Mouse (Mus musculus): ENCODE results near the gene P2ry12.

P2ry12 gene

DNA sequence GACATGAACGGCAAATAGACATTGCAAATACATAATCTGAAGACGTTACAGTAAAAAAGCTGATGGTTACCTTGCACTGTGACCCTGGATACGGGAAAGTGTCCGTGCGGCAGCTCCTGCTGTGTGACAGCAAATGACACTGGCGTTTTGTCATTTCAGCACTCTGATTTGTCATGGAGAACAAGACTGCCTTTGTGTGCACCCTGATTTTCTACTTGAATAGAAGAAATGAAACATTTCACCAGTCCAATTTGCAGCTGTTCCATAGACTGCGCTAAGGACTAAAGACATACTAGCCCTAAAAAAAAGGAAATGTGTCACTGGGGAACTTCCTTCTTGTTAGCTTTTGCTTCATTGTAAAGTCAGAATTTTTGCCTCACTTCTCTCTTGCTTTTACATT is at the start of gene P2ry12:
TSS of gene P2ry12 (minus strand) at position 168 of the 400 bp plus-strand sequence.
- no peak for DNase-seq (ENCODE audit: low read depth, low spot score)

- no peak for DNase-seq (ENCODE audit: low read depth, low spot score)
Observed at GRCm38 (mm10) chr3:59305518-59305917, 42.8 kb upstream of the P2ry12 start.

GRCm38 (mm10) chr3:59304944-59305343 is 42.3 kb upstream of the P2ry12 start:
- no peak for DNase-seq (ENCODE audit: low read depth, low spot score)

GRCm38 (mm10) chr3:59297653-59298052 is 35.0 kb upstream of the P2ry12 start:
- no peak for DNase-seq (ENCODE audit: low read depth, low spot score)

GRCm38 (mm10) chr3:59296563-59297130 is 34.0 kb upstream of the P2ry12 start:
- DNase-seq (ENCODE audit: low read depth, low spot score) = no peak

GRCm38 (mm10) chr3:59295699-59296562 is 33.3 kb upstream of the P2ry12 start:
- no peak for DNase-seq (ENCODE audit: low read depth, low spot score)

DNA sequence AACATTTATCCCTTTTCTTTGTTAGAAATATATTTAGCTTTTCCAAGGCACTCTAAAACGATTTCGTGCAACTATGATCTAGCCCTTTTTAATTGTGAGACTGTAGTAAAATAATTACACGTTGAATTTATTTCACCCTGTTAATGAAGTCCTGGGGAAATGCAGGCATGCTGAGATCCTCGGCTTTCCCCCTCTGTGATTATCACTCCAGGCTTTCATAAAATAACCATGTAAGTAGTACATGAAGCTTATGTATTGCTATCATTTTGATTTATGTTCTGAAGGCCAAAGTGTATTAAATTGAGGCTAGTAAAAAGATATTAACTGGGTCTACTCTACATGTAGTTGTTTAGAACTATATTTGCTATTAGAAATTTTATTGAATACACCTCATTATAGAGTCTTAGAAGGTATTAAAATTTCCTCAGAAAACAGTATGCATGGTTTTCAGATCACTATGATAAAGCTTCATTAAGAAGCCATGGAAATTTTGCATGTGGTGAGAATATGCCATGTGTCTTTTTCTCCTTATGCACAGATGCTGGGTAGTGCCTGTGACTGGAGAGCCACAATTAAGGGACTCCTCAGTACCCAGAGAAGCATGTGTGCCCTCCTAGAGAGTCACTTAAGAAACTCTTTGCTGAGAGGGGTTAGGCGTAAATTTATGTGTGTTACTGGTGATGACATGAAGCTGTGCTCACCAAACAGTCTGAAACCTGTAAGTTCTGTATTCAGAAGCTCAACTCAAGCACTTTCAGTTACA is 30.9 kb upstream of the P2ry12 start:
- no peak for DNase-seq (ENCODE audit: low read depth, low spot score)

GRCm38 (mm10) chr3:59290551-59290950 is 27.9 kb upstream of the P2ry12 start:
- no peak for DNase-seq (ENCODE audit: low read depth, low spot score)

DNA sequence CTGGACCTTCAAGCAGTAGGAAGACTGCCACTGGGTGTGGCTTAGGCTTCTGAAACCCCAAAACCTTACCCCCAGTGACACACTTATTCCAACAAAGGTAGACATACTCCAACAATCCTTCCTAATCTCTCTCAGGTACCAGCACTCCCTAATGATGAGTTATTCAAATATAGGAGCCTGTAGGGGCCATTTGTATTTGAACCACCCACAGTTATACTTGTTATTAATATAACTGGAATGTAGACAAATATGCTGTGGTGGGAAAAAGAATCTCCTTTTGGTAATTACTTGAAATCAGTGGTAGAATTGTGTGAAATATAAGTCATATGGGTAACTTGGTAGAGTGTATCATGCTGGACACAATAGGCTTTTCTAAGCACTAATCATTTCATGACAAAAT is 15.9 kb upstream of the P2ry12 start:
- DNase-seq (ENCODE audit: low read depth, low spot score) = no peak

- DNase-seq (ENCODE audit: low read depth, low spot score) = no peak
Observed at GRCm38 (mm10) chr3:59278254-59278533, 15.5 kb upstream of the P2ry12 start.

- DNase-seq (ENCODE audit: low read depth, low spot score) = no peak
Observed at GRCm38 (mm10) chr3:59277502-59278253, 15.0 kb upstream of the P2ry12 start.

GRCm38 (mm10) chr3:59270811-59271210 is 8.1 kb upstream of the P2ry12 start:
- no peak for DNase-seq (ENCODE audit: low read depth, low spot score)

GRCm38 (mm10) chr3:59263988-59264387 is 1.3 kb upstream of the P2ry12 start:
- no peak for DNase-seq (ENCODE audit: low read depth, low spot score)

- no peak for DNase-seq (ENCODE audit: low read depth, low spot score)
Observed at GRCm38 (mm10) chr3:59263417-59263816, 746 bp upstream of the P2ry12 start.

GRCm38 (mm10) chr3:59261709-59262472 is 780 bp downstream of the P2ry12 start:
- DNase-seq (ENCODE audit: low read depth, low spot score) = no peak

GRCm38 (mm10) chr3:59260745-59261144 is 1.9 kb downstream of the P2ry12 start:
- no peak for DNase-seq (ENCODE audit: low read depth, low spot score)

DNA sequence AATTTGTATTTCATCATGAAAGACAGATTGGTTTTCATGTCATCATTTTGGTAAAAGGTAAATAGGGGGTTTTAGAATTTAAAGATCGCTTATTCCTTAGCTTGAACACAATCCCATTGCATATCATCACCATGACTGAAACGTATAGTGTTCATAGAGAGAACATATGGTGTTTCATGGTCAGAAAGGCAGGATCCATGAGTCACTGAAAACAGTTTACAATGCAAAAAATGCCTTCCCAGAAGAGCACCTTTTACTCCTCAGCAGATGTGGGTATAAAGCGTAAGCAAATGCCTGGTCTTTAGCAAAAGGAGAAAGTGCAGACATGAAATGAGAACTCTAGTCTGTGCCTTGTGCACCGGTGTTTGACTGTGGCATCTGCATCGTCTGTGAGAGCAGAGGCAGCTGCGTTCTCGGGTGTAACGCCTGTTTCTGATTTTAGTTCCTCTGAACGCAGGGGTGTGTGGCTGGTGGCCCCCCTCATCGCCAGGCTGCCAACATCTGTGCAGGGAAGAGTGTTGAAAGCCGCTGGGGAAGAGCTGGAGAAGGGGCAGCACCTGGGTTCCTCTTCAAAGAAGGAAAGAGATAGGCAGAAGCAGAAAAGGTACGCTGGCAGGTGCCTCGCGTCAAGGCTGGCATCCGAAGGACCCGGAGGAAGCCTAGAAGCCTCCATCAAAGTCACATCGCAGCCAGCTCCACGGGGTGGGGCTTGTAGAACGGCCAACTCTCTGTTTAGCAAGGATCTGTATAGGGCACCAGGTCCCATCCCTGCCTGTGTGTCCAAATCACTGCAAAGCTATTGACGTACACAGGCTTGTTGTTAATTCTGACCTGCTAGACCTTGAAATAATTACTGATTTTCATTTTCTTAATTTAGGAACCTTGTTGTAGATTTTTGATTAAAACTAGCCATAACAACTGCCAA is 4.7 kb downstream of the P2ry12 start:
- no peak for DNase-seq (ENCODE audit: low read depth, low spot score)

DNA sequence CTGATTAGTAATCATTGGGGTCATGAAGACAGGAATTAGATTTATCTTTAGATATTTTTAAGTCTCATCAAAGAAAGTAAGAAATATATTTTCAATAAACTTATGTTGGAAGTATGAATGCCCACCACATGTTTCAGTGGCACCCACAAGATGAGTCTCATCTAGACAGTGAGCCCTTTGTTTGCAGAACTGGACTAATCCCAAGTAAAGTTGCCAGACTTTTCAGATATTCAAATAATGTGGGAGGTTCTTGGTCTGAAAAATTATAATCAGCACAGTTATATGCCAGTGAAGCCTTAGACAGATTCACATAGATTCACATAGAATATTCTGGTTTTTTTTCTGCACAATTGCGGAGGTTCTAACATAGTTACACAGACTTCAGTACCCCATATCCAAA is 12.2 kb downstream of the P2ry12 start:
- DNase-seq (ENCODE audit: low read depth, low spot score) = no peak

GRCm38 (mm10) chr3:59248031-59248430 is 14.6 kb downstream of the P2ry12 start:
- DNase-seq (ENCODE audit: low read depth, low spot score) = no peak

DNA sequence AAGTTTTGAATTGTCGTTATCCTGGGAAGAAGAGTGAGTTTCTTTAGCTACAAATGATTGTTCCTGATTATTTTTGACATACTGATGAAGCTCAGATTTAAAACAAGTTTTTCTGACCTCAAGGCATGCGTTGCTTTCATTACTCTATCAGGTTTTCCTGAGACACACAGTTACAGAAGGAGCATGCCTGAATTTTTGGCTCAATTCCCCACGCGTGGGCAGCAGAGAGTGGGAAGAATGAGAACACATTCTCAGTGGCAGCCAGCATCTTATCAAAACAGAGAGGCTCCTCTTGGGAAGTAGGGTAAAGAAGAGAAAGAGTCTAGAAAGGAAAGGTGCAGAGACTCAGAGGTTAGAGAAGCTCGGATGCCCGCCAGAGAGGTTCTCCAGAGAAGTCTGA is 19.3 kb downstream of the P2ry12 start:
- DNase-seq (ENCODE audit: low read depth, low spot score) = no peak
